Mouse (Mus musculus) kidney, postnatal 10 days (tissue): ENCODE results near the gene Hilpda.

Experiments used
- DNase-seq: peaks from one replicate; pipeline ENCODE4 v3.0.0; 2021; ENCODE audit warnings: mixed read lengths

Gene Hilpda

GRCm38 (mm10) chr6:29272312-29273072 is at the start of gene Hilpda:
Gene Hilpda, plus strand, starts transcription at chr6:29272488.
- peak; percentile 94 for DNase-seq

DNA sequence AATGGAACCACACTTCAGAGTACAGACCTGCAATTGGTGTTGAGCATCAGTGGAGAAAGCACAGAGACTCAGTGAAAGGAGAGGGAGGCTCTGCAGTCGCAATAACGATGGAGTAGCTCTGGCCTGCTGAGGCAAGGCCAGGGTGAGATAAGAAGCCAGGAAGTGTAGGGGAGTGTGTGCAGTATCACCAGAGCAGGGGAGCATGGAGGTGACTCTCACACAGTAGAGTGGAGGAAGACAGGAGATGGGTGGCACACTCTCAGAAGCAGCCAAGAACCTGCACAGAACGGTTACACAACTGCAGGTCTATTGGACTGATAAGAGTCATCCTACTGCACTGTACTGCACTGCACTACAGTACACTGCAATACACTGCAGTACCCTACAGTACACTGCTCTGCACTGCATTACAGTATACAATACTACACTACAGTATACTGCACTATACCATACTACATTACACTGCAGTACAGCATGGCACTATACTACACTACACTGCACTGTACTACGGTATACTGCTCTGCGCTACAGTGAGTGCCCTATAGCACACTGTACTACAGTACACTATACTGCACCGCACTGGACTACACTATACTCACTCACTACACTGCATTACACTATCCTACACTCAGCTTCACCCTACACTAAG is 42.9 kb upstream of the Hilpda start:
- no peak for DNase-seq

DNA sequence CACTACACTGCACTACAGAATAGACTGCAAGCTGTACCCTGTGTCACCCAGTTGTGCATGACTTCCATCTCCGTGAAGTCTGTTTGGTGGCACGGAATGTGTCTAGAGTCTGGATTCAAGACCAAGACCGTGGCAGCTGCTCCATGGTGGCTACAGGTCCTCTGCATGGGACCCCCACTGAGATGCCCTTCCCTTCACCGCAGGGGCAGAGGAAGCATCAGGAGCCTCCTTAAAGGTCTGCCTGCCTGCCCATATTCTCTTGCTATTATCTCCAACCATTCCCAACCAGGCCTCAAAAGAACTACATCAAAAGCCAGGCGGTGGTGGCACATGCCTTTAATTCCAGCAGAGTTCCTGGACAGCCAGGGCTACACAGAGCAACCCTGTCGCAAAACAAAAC is 41.9 kb upstream of the Hilpda start:
- DNase-seq, result no peak

DNA sequence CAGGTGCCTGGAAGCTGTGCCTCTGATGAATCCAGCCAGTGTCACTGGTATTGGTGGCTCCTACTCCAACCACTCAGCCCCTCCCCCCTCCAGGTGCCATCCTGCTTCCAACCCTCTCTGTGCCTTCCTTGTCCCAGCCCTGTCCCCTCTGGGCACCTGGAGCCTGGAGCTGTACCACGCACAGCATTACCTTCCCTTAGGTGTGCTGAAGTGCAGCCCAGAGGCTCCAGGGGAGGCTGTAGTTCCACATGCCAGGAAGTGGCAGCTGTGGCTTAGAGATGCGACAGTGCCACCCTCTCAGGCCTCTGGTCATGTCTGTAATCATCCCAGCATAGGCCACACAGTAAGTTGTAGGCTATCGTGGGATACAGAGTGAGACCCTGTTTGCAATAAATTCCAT is 40.5 kb upstream of the Hilpda start:
- DNase-seq, result no peak

DNA sequence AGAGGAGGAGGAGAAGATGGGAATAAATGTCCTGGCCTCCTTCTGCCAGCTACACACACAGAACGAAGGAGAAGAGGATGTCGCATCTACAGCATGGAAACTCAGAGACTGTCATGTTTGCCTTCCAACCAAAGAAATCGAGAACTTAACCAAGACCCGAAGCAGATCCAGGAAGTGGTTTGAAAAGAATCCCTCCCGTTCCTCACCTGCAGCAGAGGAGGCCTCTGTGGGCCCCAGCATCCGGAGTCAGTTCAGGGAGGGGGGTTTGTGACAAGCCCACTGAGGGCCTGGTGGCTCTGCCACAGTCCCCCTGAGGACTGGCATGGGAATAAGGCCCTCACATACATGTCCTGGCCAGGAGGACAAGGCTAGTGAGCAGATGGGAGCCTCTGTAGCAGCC is 40.0 kb upstream of the Hilpda start:
- DNase-seq, result no peak

- DNase-seq, result no peak
Observed at GRCm38 (mm10) chr6:29233710-29234109, 38.6 kb upstream of the Hilpda start.

DNA sequence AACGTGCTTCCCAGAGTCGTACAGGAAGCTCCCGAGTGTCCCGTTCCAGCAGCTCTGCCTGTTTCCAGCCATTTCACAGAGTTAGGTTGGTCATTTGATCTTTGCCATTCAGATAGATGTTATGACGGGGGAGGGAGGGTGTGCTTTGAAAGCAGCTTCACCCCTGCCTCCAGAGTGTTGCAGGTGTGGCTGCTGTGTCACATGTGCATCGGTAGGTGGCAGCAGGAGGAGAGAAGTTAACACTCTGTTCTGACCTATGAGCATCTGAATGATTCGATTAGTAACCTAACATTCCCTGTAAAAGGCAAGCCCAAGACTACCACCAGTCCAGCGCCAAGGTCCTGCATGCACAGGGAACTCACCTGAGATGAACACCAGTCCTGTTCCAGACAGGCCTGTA is 38.0 kb upstream of the Hilpda start:
- DNase-seq, result peak; percentile 24

DNA sequence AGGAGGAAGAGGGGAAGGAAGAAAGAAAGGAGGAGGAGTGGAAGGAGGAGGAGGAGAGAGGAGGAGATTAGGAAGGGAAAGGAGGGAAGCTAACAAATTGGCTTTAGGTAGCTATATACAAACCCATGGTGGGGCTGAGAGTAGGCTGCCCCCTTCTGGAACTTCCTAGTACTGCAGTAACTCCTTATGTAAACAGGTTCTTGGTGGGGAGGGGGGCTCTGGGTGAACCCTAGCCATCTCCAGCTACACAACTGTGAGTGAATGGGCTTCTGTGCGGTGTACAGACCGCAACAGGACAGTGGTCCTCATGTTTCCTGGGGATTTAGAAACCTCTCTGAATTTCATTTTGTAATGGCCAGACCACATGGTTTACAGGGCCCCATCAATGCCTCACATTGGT is 31.5 kb upstream of the Hilpda start:
- peak; percentile 66 for DNase-seq

GRCm38 (mm10) chr6:29241697-29242096 is 30.6 kb upstream of the Hilpda start:
- no peak for DNase-seq

GRCm38 (mm10) chr6:29242265-29242664 is 30.0 kb upstream of the Hilpda start:
- DNase-seq, result no peak

DNA sequence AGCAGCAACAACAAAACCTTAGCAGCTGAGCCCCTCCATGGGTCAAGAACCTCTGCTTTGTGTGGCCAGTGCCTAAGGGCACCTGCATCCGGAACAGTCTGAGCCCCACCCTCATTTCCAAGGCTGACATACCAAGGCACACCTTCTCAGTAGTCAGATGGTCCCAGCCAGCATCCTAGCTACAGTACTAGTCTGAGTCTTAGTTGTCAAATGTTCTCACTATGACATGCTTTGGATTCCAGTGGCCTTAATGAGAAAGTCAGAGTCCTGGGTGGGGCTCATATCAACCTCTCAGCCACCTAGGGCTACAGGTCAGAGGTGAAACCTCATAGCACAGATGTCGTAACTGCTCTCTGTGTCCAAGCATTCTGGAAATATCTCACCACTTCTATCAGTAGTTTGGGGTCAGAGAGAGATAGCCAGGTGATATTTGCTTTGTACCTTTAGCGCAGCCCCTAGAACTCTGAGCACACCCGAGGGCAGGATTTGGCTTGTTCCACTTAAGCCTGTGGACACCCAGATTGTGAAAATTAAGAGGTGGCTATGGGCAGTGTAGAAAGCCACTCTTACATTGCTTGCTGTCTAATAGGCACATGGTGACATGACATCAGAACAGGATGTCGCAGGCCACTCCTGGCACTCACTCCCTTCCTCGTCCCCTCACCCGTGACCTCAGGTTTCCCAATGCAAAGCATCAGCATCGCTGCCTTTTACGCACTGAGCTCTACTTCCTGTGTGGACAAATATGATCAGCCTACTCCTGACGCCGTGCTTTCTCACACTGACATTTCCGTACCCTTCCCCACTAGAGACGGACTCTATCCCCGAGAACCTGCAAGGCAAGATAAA is 26.8 kb upstream of the Hilpda start:
- peak; percentile 18 for DNase-seq

DNA sequence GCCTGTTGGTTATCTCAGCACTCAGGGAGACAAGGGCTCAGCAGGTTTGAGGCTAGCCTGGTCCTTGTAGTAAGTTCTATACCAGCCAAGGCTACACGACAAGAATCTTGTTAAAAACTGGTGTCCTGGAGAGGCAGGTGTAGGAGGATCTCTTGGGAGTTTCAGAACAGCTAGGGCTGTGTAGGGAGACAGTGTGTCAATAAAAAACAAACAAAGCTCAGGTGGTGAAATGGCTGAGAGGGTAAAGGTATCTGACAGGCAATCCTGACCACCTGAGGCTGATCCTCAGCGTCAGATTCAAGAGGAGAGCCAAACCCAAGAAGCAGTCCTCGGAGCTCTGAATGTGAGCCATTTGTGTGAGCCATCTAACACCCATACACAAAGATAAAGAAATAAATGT is 26.1 kb upstream of the Hilpda start:
- no peak for DNase-seq

- DNase-seq, result no peak
Observed at GRCm38 (mm10) chr6:29246585-29246984, 25.7 kb upstream of the Hilpda start.

GRCm38 (mm10) chr6:29247072-29247471 is 25.2 kb upstream of the Hilpda start:
- no peak for DNase-seq

DNA sequence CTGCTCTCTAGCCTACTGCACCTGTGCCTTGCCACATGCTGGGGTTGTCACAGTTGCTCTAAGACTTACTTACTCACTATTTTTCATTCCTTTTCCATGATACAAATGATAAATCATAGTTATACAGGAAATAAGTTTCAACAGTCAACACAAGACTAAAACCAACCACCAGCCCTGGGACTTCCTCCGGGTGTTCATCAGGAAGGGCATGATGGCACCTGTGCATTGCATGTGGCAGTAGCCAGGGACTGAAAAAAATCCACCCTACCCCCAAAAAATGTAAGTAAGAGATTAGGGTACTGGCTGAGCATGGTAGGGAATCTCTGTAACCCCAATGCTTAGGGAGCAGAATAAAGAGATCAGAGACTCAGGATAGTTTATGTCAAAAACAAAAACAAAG is 12.9 kb upstream of the Hilpda start:
- DNase-seq, result no peak

DNA sequence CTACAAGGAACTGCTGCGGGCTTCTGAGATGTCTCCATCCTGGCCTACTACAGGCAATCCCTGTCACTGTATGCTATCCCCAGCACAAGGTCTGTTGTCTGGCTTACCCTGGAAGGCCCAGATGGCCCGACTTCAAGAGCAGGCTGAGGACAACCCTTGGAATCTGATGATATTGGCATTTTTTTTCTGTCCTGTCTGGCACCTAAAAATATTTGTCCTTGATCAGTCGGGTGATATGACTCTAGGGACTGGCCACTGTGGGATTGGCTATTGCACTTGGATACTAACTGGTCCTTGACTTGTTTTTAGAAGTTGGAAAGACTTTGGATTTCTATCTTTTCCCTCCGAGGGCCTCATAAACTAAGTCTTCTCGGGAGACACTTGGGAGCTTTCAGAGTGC is 10.5 kb upstream of the Hilpda start:
- DNase-seq, result no peak

DNA sequence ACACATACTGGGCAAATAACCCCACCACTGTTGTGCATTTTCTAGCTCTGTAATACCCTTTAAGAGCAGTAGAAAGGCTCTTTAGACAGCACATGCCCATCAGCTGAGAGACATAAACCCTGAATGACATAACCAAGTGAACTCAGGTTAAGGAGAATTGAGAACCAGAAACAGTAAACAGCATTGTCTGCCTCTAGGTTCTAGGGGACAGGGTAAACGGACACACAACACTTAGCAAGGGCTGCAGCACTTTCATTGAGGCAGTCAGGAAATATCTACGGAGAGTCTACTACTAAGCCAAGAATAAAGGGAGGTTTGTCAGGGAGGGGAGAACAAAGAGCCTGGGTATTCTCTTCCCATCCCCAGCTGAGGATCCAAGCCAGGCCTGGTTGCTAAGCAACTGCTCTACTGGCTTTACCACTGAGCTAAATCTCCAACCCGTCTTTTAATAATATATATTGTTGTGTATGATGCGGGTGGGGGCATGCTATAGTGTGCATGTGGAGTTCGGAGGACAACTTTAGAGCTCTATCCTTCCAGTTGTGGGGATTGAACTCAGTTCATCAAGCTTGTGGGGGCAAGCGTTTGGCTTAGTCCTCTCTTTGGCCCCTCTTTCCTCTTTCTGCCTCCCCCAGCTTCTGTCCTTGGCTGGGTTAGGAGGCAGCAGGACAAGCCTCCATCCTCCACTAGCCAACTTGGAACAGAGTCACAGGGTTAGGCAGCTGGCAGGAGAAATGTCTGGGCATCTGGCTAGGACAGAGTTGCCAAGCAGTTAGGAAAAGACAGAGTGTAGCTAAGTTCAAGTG is 8.4 kb upstream of the Hilpda start:
- DNase-seq, result no peak

- no peak for DNase-seq
Observed at GRCm38 (mm10) chr6:29264456-29264781, 7.9 kb upstream of the Hilpda start.

DNA sequence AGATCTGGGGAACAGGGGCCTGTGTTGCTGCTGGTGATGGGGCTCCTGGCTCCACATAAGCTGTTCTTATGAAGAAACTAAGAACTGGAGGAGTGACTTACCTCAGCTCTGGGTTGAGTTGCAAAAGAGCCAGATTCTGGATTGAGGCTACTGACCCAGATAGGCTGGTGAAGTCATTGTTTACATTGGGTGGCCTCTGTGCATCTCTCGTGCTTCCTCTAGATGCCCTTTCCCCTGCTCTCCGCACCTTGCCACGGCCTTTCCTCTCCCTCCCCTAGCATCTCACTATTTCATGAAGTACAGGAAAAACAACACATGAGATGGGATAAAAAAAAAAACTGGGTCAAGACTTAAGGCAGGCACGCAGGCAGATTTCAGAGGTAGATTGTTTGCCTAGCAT is 5.4 kb upstream of the Hilpda start:
- DNase-seq, result no peak

DNA sequence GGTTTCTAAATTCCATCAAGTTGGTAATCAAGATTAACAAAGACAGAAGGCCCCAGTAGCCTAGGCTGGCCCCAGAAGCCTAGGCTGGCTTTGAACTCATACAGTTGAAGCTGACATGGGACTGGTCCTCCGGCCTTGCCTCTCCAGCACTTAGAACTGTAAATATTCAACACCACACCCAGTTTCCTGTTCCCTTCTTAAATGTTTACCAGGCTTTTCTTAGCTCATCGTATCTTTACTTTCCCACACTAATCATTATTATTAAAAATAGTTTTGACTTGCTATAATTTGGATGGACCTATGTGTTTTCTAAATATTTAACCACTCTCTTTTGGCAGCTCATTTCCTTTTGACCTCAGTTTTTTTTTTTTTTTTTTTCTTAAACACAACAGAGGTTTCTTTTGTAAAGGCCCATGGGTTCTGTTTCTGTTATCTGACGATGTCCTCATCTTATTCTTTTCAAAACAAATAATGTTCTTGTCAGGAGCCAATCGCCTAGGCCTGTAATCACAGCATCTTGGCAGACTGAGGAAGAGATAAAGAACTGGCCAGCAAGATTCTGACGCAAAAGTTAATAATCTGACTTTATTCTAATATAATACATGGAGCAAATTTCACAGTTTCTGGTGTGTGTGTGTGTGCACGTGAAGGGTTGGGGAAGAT is 3.2 kb upstream of the Hilpda start:
- no peak for DNase-seq

- peak; percentile 25 for DNase-seq
Observed at GRCm38 (mm10) chr6:29270961-29271360, 1.3 kb upstream of the Hilpda start.

- DNase-seq, result no peak
Observed at GRCm38 (mm10) chr6:29276746-29277145, 4.5 kb downstream of the Hilpda start.
